In genomic region chr1:131963085-131963951, GRCm38 (mm10) we compare ENCODE assay signal across 8 mouse cellular contexts. TPM values are rescaled to one million over a fixed set of nuclear protein-coding genes. Genes with fewer than 3 reads are reported as not detected.
DNase-seq lines count a peak whose midpoint lies in the region; ATAC-seq and TF ChIP-seq lines count a peak whose summit lies in the region.

No protein-coding gene starts in this region.

- no peak for TF ChIP-seq CTCF in liver, adult 2 months (IDR thresholded peaks at IDR 0.05; ENCODE audit: low read depth, low read length)

- H3K27me3 ChIP-seq in liver, adult 2 months (ENCODE audit: control insufficient read depth, insufficient read depth, low read length) = no peaks in the 10 kb centered on the region
- H3K27me3 ChIP-seq in heart, embryonic 11.5 days (ENCODE audit: control insufficient read depth, insufficient read depth, low read length) = peaks cover 76% of the 10 kb centered on the region
- peaks cover 8% of the 10 kb centered on the region for H3K27me3 ChIP-seq in midbrain, embryonic 15.5 days (replicated peaks)

- H3K4me2 ChIP-seq in heart, embryonic 11.5 days = peak overlapping the region; percentile 98
- peak overlapping the region; percentile 99 for H3K4me2 ChIP-seq in midbrain, embryonic 15.5 days

- peak overlapping the region; percentile 42 for H3K27ac ChIP-seq in liver, adult 2 months (replicated peaks; ENCODE audit: insufficient read depth, low read depth, low read length)
- H3K27ac ChIP-seq in heart, embryonic 11.5 days (ENCODE audit: low read depth, low read length) = no peak overlapping the region
- no peak overlapping the region for H3K27ac ChIP-seq in midbrain, embryonic 15.5 days

- H3K36me3 ChIP-seq in liver, adult 2 months (ENCODE audit: control insufficient read depth, insufficient read depth, low read length) = no peaks in the 10 kb centered on the region
- no peaks in the 10 kb centered on the region for H3K36me3 ChIP-seq in heart, embryonic 11.5 days (ENCODE audit: control insufficient read depth, insufficient read depth, low read length)
- H3K36me3 ChIP-seq in midbrain, embryonic 15.5 days (replicated peaks) = no peaks in the 10 kb centered on the region

- H3K4me3 ChIP-seq in liver, adult 2 months (ENCODE audit: insufficient read depth, low read depth, low read length) = peak overlapping the region; percentile 83
- H3K4me3 ChIP-seq in heart, embryonic 11.5 days (ENCODE audit: low read depth, low read length) = peak overlapping the region; percentile 68
- peak overlapping the region; percentile 85 for H3K4me3 ChIP-seq in midbrain, embryonic 15.5 days

- TF ChIP-seq POLR2A in liver, adult 2 months (IDR thresholded peaks at IDR 0.05; ENCODE audit: extremely low read depth, insufficient read depth, low read length) = no peak

- 3% methylated on average over 75 of the region's 76 CpGs for WGBS in liver, adult 2 months
- WGBS in heart, embryonic 11.5 days (ENCODE audit: insufficient replicate concordance) = under 1% methylated on average over 67 of the region's 76 CpGs
- WGBS in midbrain, embryonic 15.5 days = under 1% methylated on average over 75 of the region's 76 CpGs

- DNase-seq in liver, adult 2 months (ENCODE audit: extremely low read depth, low read depth, low spot score) = no peak
- DNase-seq in liver = no peak
- DNase-seq in adrenal gland, postnatal 10 days = peak; percentile 61
- DNase-seq in kidney, postnatal 10 days = peak; percentile 60
- no peak for DNase-seq in right cerebral cortex, postnatal 4 days
- no peak for DNase-seq in gastrocnemius, adult 18-20 months (ENCODE audit: low spot score)

- H3K9ac ChIP-seq in liver, adult 2 months (ENCODE audit: low read depth, low read length) = peak overlapping the region; percentile 90
- H3K9ac ChIP-seq in heart, embryonic 11.5 days (ENCODE audit: low read depth, low read length) = peak overlapping the region; percentile 18
- H3K9ac ChIP-seq in midbrain, embryonic 15.5 days = peak overlapping the region; percentile 66

- H3K9me3 ChIP-seq in heart, embryonic 11.5 days (replicated peaks; ENCODE audit: control insufficient read depth, low read length) = no peaks in the 10 kb centered on the region
- no peaks in the 10 kb centered on the region for H3K9me3 ChIP-seq in midbrain, embryonic 15.5 days

- peaks cover 4% of the 10 kb centered on the region; the same call in 1 of the 2 replicates for H3K79me2 ChIP-seq in liver, adult 2 months (ENCODE audit: control insufficient read depth, insufficient read depth, low read length)

- peak; percentile 52 for ATAC-seq in heart, embryonic 11.5 days (replicated peaks; ENCODE audit: insufficient number of reproducible peaks, low FRiP score, low TSS enrichment)
- peak; percentile 75 for ATAC-seq in midbrain, embryonic 15.5 days (replicated peaks)

- H3K4me1 ChIP-seq in liver, adult 2 months (ENCODE audit: control insufficient read depth, insufficient read depth, low read length) = peaks cover 19% of the 10 kb centered on the region
- H3K4me1 ChIP-seq in heart, embryonic 11.5 days (ENCODE audit: control insufficient read depth, insufficient read depth, low read length) = peaks cover 5% of the 10 kb centered on the region
- peaks cover 15% of the 10 kb centered on the region for H3K4me1 ChIP-seq in midbrain, embryonic 15.5 days

RNA-seq across cellular contexts. Expression of gene Slc45a3, which starts 0.6 kb away (rescaled TPM):
- total RNA-seq in liver, adult 2 months (2014; rRNA removed) = 10.0 and 10.3 TPM in 2 replicates
- polyA plus RNA-seq in liver, adult 2 months (2012; rRNA removed) = 28.0 and 39.8 TPM in 2 replicates
- 10 to 100 TPM in 1 of 2 experiments, 1 to 10 TPM in 1; 9.9 to 13.8 TPM for total RNA-seq in adrenal gland, postnatal 10 days (2021)
- polyA plus RNA-seq in heart, embryonic 11.5 days (2014; fragmentation: Nextera tagmentation; extraction: Ambion mirVana) = 0.93 and 1.3 TPM in 2 replicates
- 1.9 and 3.5 TPM in 2 replicates for polyA plus RNA-seq in midbrain, embryonic 15.5 days (2015; fragmentation: Nextera tagmentation; extraction: Ambion mirVana)
- total RNA-seq in gastrocnemius, adult 18-20 months (2021) = 1 to 10 TPM; 1.4 to 2.2 TPM

RNA-seq across cellular contexts. Expression of gene Elk4, which starts 44.1 kb away (rescaled TPM):
- 39.4 and 42.1 TPM in 2 replicates for total RNA-seq in liver, adult 2 months (2014; rRNA removed)
- 17.2 and 23.3 TPM in 2 replicates for polyA plus RNA-seq in liver, adult 2 months (2012; rRNA removed)
- 100 to 1,000 TPM; 115 to 128 TPM for total RNA-seq in adrenal gland, postnatal 10 days (2021)
- polyA plus RNA-seq in heart, embryonic 11.5 days (2014; fragmentation: Nextera tagmentation; extraction: Ambion mirVana) = 18.0 and 21.0 TPM in 2 replicates
- polyA plus RNA-seq in midbrain, embryonic 15.5 days (2015; fragmentation: Nextera tagmentation; extraction: Ambion mirVana) = 12.7 and 13.1 TPM in 2 replicates
- total RNA-seq in gastrocnemius, adult 18-20 months (2021) = 10 to 100 TPM; 70.3 to 82.8 TPM

RNA-seq across cellular contexts. Expression of gene Nucks1, which starts 53.0 kb away (rescaled TPM):
- total RNA-seq in liver, adult 2 months (2014; rRNA removed) = 46.1 and 52.5 TPM in 2 replicates
- polyA plus RNA-seq in liver, adult 2 months (2012; rRNA removed) = 5.1 and 6.0 TPM in 2 replicates
- total RNA-seq in adrenal gland, postnatal 10 days (2021) = 100 to 1,000 TPM; 124 to 131 TPM
- polyA plus RNA-seq in heart, embryonic 11.5 days (2014; fragmentation: Nextera tagmentation; extraction: Ambion mirVana) = 33.2 and 36.1 TPM in 2 replicates
- 44.9 and 49.2 TPM in 2 replicates for polyA plus RNA-seq in midbrain, embryonic 15.5 days (2015; fragmentation: Nextera tagmentation; extraction: Ambion mirVana)
- total RNA-seq in gastrocnemius, adult 18-20 months (2021) = 10 to 100 TPM; 65.8 to 72.3 TPM

Comparison
In these comparisons a context has a peak if more than half of its experiments do, and no peak if none do; other contexts are left out.
1. DNase-seq: peak in adrenal gland, postnatal 10 days (single experiment) and kidney, postnatal 10 days (single experiment); none in liver, adult 2 months (single experiment), liver (single experiment), right cerebral cortex, postnatal 4 days (single experiment) and gastrocnemius, adult 18-20 months (single experiment).
2. H3K9ac ChIP-seq: peak in every context shown above with its lines; median percentile 90 in liver, adult 2 months; 66 in midbrain, embryonic 15.5 days; 18 in heart, embryonic 11.5 days.
3. Peak in every context shown above with its lines, with median percentiles within 50 percentile points of each other: H3K4me3 ChIP-seq.